Mouse (Mus musculus): ENCODE data around the gene Cog2. TPM values are rescaled to one million over a fixed set of nuclear protein-coding genes. Genes with fewer than 3 reads are reported as not detected.

Gene Cog2
- polyA plus RNA-seq (2015; fragmentation: Nextera tagmentation; extraction: Ambion mirVana) = 23.2 and 23.8 TPM in 2 replicates

- 0 out of 2 replicates have a peak, but pooled peaks cover 2% of the 10 kb centered on the region for H3K27me3 ChIP-seq (ENCODE audit: control insufficient read depth, insufficient read depth, low read length)
- WGBS = 10% methylated on average over 50 of the region's 50 CpGs
- no peak within 1 kb of the TSS for H3K27ac ChIP-seq (ENCODE audit: low read length)
- peak; percentile 98 for ATAC-seq (replicated peaks; ENCODE audit: extremely low read depth, insufficient read depth, low FRiP score)
- H3K4me2 ChIP-seq (ENCODE audit: low read depth, low read length) = peak within 1 kb of the TSS; percentile 76
- peak within 1 kb of the TSS; percentile 85 for H3K9ac ChIP-seq (ENCODE audit: low read length)
- H3K4me3 ChIP-seq (ENCODE audit: low read length) = peak within 1 kb of the TSS; percentile 85
- peaks cover 12% of the 10 kb centered on the region for H3K4me1 ChIP-seq (ENCODE audit: control insufficient read depth, insufficient read depth, low read length)
- no peaks in the 10 kb centered on the region; the same call in 1 of the 2 replicates for H3K36me3 ChIP-seq (ENCODE audit: control insufficient read depth, insufficient read depth)
- H3K9me3 ChIP-seq (replicated peaks; ENCODE audit: control insufficient read depth, low read length) = no peaks in the 10 kb centered on the region
Measured at GRCm38 (mm10) chr8:124520249-124521080, at the start of gene Cog2. Gene Cog2, plus strand, starts transcription at chr8:124520767.

GRCm38 (mm10) chr8:124475690-124476089 lies 44.9 kb upstream of the Cog2 start:
- H3K4me3 ChIP-seq (ENCODE audit: low read length) = no peak overlapping the region
- H3K4me1 ChIP-seq (ENCODE audit: control insufficient read depth, insufficient read depth, low read length) = no peaks in the 10 kb centered on the region
- 69% methylated on average over 5 of the region's 5 CpGs for WGBS
- no peaks in the 10 kb centered on the region for H3K36me3 ChIP-seq (ENCODE audit: control insufficient read depth, insufficient read depth)
- no peak for ATAC-seq (replicated peaks; ENCODE audit: extremely low read depth, insufficient read depth, low FRiP score)
- H3K9me3 ChIP-seq (replicated peaks; ENCODE audit: control insufficient read depth, low read length) = no peaks in the 10 kb centered on the region
- H3K4me2 ChIP-seq (ENCODE audit: low read depth, low read length) = no peak overlapping the region
- 0 out of 2 replicates have a peak, but pooled peaks cover 2% of the 10 kb centered on the region for H3K27me3 ChIP-seq (ENCODE audit: control insufficient read depth, insufficient read depth, low read length)
- H3K27ac ChIP-seq (ENCODE audit: low read length) = no peak overlapping the region
- H3K9ac ChIP-seq (ENCODE audit: low read length) = no peak overlapping the region

DNA sequence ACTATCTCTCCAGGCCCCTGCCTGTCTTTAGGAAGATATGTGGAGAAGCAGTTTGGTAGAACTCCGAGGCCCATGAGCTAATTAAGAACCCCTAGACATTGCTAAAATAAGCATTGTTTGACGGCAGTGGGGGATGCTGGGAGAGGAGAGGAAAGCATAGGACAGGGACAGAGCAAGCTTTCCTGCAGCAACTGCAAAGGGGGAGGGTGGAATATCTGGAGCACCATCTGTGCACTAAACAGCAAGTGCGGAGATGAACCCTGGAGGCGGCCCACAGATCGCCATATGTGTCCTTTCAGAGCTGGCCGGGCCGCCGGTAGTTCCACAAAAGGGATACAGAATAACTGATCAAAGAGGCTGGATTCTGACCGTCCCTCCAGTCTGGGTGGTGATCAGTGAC lies 43.9 kb upstream of the Cog2 start:
- Histone ChIP-seq H3K27me3 (ENCODE audit: control insufficient read depth, insufficient read depth, low read length) (0 out of 2 replicates have a peak, but pooled peaks cover 2% of the 10 kb centered on the region), H3K27ac (ENCODE audit: low read length) (no peak overlapping the region), H3K4me1 (ENCODE audit: control insufficient read depth, insufficient read depth, low read length) (no peaks in the 10 kb centered on the region), H3K9ac (ENCODE audit: low read length) (no peak overlapping the region), H3K4me2 (ENCODE audit: low read depth, low read length) (no peak overlapping the region), H3K36me3 (ENCODE audit: control insufficient read depth, insufficient read depth) (no peaks in the 10 kb centered on the region), H3K4me3 (ENCODE audit: low read length) (no peak overlapping the region), H3K9me3 (replicated peaks; ENCODE audit: control insufficient read depth, low read length) (no peaks in the 10 kb centered on the region)
- WGBS = 71% methylated on average over 9 of the region's 9 CpGs
- ATAC-seq (replicated peaks; ENCODE audit: extremely low read depth, insufficient read depth, low FRiP score) = no peak

DNA sequence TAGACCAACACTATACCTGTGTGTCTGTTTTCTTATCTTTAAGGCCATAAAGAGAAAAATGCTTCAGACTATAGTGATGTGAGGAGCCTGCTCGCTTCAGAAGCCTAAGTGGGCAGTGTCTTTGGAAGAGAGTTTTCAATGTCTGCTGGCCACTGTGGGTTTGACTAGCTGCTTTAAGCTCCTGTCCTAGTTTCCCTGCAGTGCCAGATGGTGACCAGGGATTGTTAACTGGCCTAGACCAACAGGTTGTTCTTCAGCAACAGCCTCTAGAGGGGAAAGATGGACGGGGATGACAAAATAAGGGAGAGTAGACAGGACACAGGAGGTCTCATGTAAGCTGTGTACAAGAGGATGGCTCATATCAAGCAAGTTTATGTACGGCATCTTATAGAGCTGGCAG lies 41.3 kb upstream of the Cog2 start:
- Histone ChIP-seq H3K4me1 (ENCODE audit: control insufficient read depth, insufficient read depth, low read length) (no peaks in the 10 kb centered on the region), H3K4me2 (ENCODE audit: low read depth, low read length) (no peak overlapping the region), H3K9me3 (replicated peaks; ENCODE audit: control insufficient read depth, low read length) (peaks cover 3% of the 10 kb centered on the region; the same call in 1 of the 2 replicates), H3K9ac (ENCODE audit: low read length) (no peak overlapping the region), H3K27me3 (ENCODE audit: control insufficient read depth, insufficient read depth, low read length) (0 out of 2 replicates have a peak, but pooled peaks cover 2% of the 10 kb centered on the region), H3K4me3 (ENCODE audit: low read length) (no peak overlapping the region), H3K27ac (ENCODE audit: low read length) (no peak overlapping the region), H3K36me3 (ENCODE audit: control insufficient read depth, insufficient read depth) (no peaks in the 10 kb centered on the region)
- ATAC-seq (replicated peaks; ENCODE audit: extremely low read depth, insufficient read depth, low FRiP score) = no peak
- 75% methylated on average over 3 of the region's 3 CpGs for WGBS

GRCm38 (mm10) chr8:124480321-124480720 lies 40.2 kb upstream of the Cog2 start:
- Histone ChIP-seq H3K4me1 (ENCODE audit: control insufficient read depth, insufficient read depth, low read length) (no peaks in the 10 kb centered on the region), H3K36me3 (ENCODE audit: control insufficient read depth, insufficient read depth) (no peaks in the 10 kb centered on the region), H3K27ac (ENCODE audit: low read length) (no peak overlapping the region), H3K4me3 (ENCODE audit: low read length) (no peak overlapping the region), H3K9ac (ENCODE audit: low read length) (no peak overlapping the region), H3K27me3 (ENCODE audit: control insufficient read depth, insufficient read depth, low read length) (0 out of 2 replicates have a peak, but pooled peaks cover 2% of the 10 kb centered on the region), H3K9me3 (replicated peaks; ENCODE audit: control insufficient read depth, low read length) (peaks cover 3% of the 10 kb centered on the region; the same call in 1 of the 2 replicates), H3K4me2 (ENCODE audit: low read depth, low read length) (no peak overlapping the region)
- no peak for ATAC-seq (replicated peaks; ENCODE audit: extremely low read depth, insufficient read depth, low FRiP score)
- WGBS = 70% methylated on average over 8 of the region's 8 CpGs

GRCm38 (mm10) chr8:124482790-124483189 lies 37.8 kb upstream of the Cog2 start:
- Histone ChIP-seq H3K4me1 (ENCODE audit: control insufficient read depth, insufficient read depth, low read length) (no peaks in the 10 kb centered on the region), H3K9ac (ENCODE audit: low read length) (no peak overlapping the region), H3K27ac (ENCODE audit: low read length) (no peak overlapping the region), H3K4me2 (ENCODE audit: low read depth, low read length) (no peak overlapping the region), H3K27me3 (ENCODE audit: control insufficient read depth, insufficient read depth, low read length) (0 out of 2 replicates have a peak, but pooled peaks cover 2% of the 10 kb centered on the region), H3K36me3 (ENCODE audit: control insufficient read depth, insufficient read depth) (no peaks in the 10 kb centered on the region), H3K9me3 (replicated peaks; ENCODE audit: control insufficient read depth, low read length) (peaks cover 3% of the 10 kb centered on the region; the same call in 1 of the 2 replicates), H3K4me3 (ENCODE audit: low read length) (no peak overlapping the region)
- ATAC-seq (replicated peaks; ENCODE audit: extremely low read depth, insufficient read depth, low FRiP score) = no peak
- WGBS = 70% methylated on average over 2 of the region's 2 CpGs

- no peak overlapping the region for H3K4me3 ChIP-seq (ENCODE audit: low read length)
- no peak overlapping the region for H3K9ac ChIP-seq (ENCODE audit: low read length)
- H3K4me2 ChIP-seq (ENCODE audit: low read depth, low read length) = no peak overlapping the region
- H3K36me3 ChIP-seq (ENCODE audit: control insufficient read depth, insufficient read depth) = no peaks in the 10 kb centered on the region
- ATAC-seq (replicated peaks; ENCODE audit: extremely low read depth, insufficient read depth, low FRiP score) = no peak
- H3K27ac ChIP-seq (ENCODE audit: low read length) = no peak overlapping the region
- H3K4me1 ChIP-seq (ENCODE audit: control insufficient read depth, insufficient read depth, low read length) = no peaks in the 10 kb centered on the region
- H3K27me3 ChIP-seq (ENCODE audit: control insufficient read depth, insufficient read depth, low read length) = no peaks in the 10 kb centered on the region
- H3K9me3 ChIP-seq (replicated peaks; ENCODE audit: control insufficient read depth, low read length) = peaks cover 3% of the 10 kb centered on the region; the same call in 1 of the 2 replicates
- WGBS = 67% methylated on average over 7 of the region's 7 CpGs
Measured at GRCm38 (mm10) chr8:124483356-124484115, 37.0 kb upstream of the Cog2 start.

GRCm38 (mm10) chr8:124489311-124489710 lies 31.3 kb upstream of the Cog2 start:
- no peaks in the 10 kb centered on the region for H3K4me1 ChIP-seq (ENCODE audit: control insufficient read depth, insufficient read depth, low read length)
- H3K9ac ChIP-seq (ENCODE audit: low read length) = no peak overlapping the region
- no peak for ATAC-seq (replicated peaks; ENCODE audit: extremely low read depth, insufficient read depth, low FRiP score)
- no peak overlapping the region for H3K27ac ChIP-seq (ENCODE audit: low read length)
- no peaks in the 10 kb centered on the region for H3K36me3 ChIP-seq (ENCODE audit: control insufficient read depth, insufficient read depth)
- H3K27me3 ChIP-seq (ENCODE audit: control insufficient read depth, insufficient read depth, low read length) = no peaks in the 10 kb centered on the region
- peaks cover 4% of the 10 kb centered on the region; the same call in 1 of the 2 replicates for H3K9me3 ChIP-seq (replicated peaks; ENCODE audit: control insufficient read depth, low read length)
- 95% methylated on average over 6 of the region's 6 CpGs for WGBS
- no peak overlapping the region for H3K4me2 ChIP-seq (ENCODE audit: low read depth, low read length)
- H3K4me3 ChIP-seq (ENCODE audit: low read length) = no peak overlapping the region

Data from heart, embryonic 16.5 days (tissue).